Mouse (Mus musculus): ENCODE measurements at regions not wholly inside any gene's neighbourhood (a gene's known extent, or its start where the extent isn't known, plus 50 kb on each side); places are given as distances from the start of the nearest gene placed in this dataset.

GRCm38 (mm10) chr13:63699624-63700023 is 115.4 kb upstream of the Ercc6l2 start:
- no peak for DNase-seq (ENCODE audit: low spot score)

- DNase-seq (ENCODE audit: low spot score): peak; percentile 42
These were observed 114.3 kb upstream of the Ercc6l2 start for GRCm38 (mm10) chr13:63700747-63701146.

- peak; percentile 44 for DNase-seq (ENCODE audit: low spot score)
These were observed 113.6 kb upstream of the Ercc6l2 start for GRCm38 (mm10) chr13:63701199-63702175.

- no peak for DNase-seq (ENCODE audit: low spot score)
These were observed 106.5 kb upstream of the Ercc6l2 start for GRCm38 (mm10) chr13:63708567-63708966.

GRCm38 (mm10) chr13:63713137-63713536 is 101.9 kb upstream of the Ercc6l2 start:
- no peak for DNase-seq (ENCODE audit: low spot score)

- no peak for DNase-seq (ENCODE audit: low spot score)
These were observed 98.5 kb upstream of the Ercc6l2 start for GRCm38 (mm10) chr13:63716498-63716897.

GRCm38 (mm10) chr13:63717249-63717648 is 97.8 kb upstream of the Ercc6l2 start:
- DNase-seq (ENCODE audit: low spot score): no peak

GRCm38 (mm10) chr13:63718782-63719181 is 96.3 kb upstream of the Ercc6l2 start:
- DNase-seq (ENCODE audit: low spot score): no peak

- DNase-seq (ENCODE audit: low spot score): peak; percentile 55
These were observed 95.5 kb upstream of the Ercc6l2 start for GRCm38 (mm10) chr13:63719351-63720207.

- no peak for DNase-seq (ENCODE audit: low spot score)
These were observed 94.4 kb upstream of the Ercc6l2 start for GRCm38 (mm10) chr13:63720610-63721009.

GRCm38 (mm10) chr13:63721011-63721625 is 93.9 kb upstream of the Ercc6l2 start:
- no peak for DNase-seq (ENCODE audit: low spot score)

- no peak for DNase-seq (ENCODE audit: low spot score)
These were observed 90.7 kb upstream of the Ercc6l2 start for GRCm38 (mm10) chr13:63724293-63724692.

GRCm38 (mm10) chr13:63724843-63725582 is 90.0 kb upstream of the Ercc6l2 start:
- no peak for DNase-seq (ENCODE audit: low spot score)

GRCm38 (mm10) chr13:63726035-63726434 is 89.0 kb upstream of the Ercc6l2 start:
- DNase-seq (ENCODE audit: low spot score): peak; percentile 79

- no peak for DNase-seq (ENCODE audit: low spot score)
These were observed 88.5 kb upstream of the Ercc6l2 start for GRCm38 (mm10) chr13:63726509-63726908.

- DNase-seq (ENCODE audit: low spot score): no peak
These were observed 79.3 kb upstream of the Ercc6l2 start for GRCm38 (mm10) chr13:63735739-63736138.

- DNase-seq (ENCODE audit: low spot score): no peak
These were observed 73.2 kb upstream of the Ercc6l2 start for GRCm38 (mm10) chr13:63741879-63742278.

- no peak for DNase-seq (ENCODE audit: low spot score)
These were observed 66.3 kb upstream of the Ercc6l2 start for GRCm38 (mm10) chr13:63748788-63749187.

- DNase-seq (ENCODE audit: low spot score): no peak
These were observed 65.0 kb upstream of the Ercc6l2 start for GRCm38 (mm10) chr13:63749997-63750396.

- DNase-seq (ENCODE audit: low spot score): no peak
These were observed 63.8 kb upstream of the Ercc6l2 start for GRCm38 (mm10) chr13:63751196-63751595.

GRCm38 (mm10) chr13:63757061-63757460 is 58.0 kb upstream of the Ercc6l2 start:
- DNase-seq (ENCODE audit: low spot score): no peak

GRCm38 (mm10) chr13:63761542-63761941 is 53.5 kb upstream of the Ercc6l2 start:
- no peak for DNase-seq (ENCODE audit: low spot score)
